Mouse (Mus musculus): ENCODE results near the gene Grn. TPM values are rescaled to one million over a fixed set of nuclear protein-coding genes. Genes with fewer than 3 reads are reported as not detected.
A peak's percentile ranks its signal among the peaks of the same experiment; 100 is the strongest.

The Grn gene
- polyA plus RNA-seq, 1 experiment from 2014 or later, result 88.9 TPM

DNA sequence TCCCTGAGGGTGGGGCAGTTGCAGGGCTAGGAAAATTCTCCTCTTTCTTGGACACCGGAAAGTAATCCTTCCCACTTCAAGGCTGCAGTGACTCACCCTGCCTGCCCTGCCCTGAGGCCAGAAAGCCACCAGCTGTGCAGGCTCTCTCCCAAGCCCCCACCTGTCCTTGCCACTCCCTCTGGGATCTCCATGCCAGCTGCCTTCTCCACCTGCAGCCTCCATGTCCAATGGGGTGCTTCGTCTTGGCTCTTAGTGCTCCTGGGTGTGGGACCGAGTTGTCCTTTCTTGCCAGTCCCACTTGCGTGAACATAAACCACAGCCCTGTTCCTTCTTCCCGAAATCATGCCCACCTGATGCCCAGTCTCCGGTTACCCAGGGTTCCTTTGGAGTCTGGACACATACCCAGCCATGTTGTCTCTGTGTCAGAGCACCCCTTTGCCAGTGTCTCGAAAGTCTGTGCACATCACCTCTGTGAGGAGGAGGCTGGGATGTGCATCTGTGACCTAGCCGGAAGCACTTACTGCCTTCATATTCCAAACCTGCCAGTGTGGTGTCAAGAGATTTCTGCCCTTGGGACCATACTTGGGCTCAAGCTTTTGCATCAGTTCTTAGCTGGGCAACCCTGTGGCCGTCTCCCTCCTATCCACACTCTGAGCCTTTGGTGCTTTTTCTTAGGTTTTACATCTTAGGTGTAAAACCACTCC lies 35.5 kb upstream of the Grn start:
- Histone ChIP-seq H3K4me3 (peak overlapping the region; percentile 65), H3K4me1 (replicated peaks) (peaks cover 62% of the 10 kb centered on the region), H3K27me3 (ENCODE audit: insufficient read depth, poor library complexity, severe bottlenecking) (peaks cover 57% of the 10 kb centered on the region), H3K36me3 (peaks cover 10% of the 10 kb centered on the region; the same call in 1 of the 2 replicates), H3K9me3 (no peaks in the 10 kb centered on the region), H3K27ac (peak overlapping the region; percentile 88)
- 78% methylated on average over 9 of the region's 9 CpGs for WGBS
- DNase-seq (ENCODE audit: low spot score), result no peak

DNA sequence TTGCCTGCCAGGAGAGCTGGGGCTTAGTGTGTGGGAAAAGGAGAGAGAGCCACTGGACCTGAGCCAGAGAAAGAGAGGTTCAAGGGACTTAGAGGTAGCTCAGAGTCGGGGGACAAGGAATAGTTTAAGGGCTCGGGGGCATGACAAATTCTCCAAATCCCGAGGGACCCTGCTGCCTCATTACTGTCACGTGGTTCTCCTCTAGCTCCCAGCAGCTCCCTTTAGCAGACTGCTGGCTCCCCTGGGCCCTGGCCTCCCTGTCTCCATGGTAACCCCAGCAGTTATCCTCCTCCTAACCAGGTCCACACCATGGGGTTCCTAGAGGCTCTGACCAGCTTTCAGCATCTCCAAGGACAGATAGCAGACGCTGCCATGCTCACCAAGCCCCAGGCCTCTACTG lies 34.9 kb upstream of the Grn start:
- peak; percentile 43 for DNase-seq (ENCODE audit: low spot score)
- Histone ChIP-seq H3K27me3 (ENCODE audit: insufficient read depth, poor library complexity, severe bottlenecking) (peaks cover 64% of the 10 kb centered on the region), H3K27ac (peak overlapping the region; percentile 88; the same call in 1 of the 2 replicates), H3K4me3 (peak overlapping the region; percentile 65), H3K9me3 (no peaks in the 10 kb centered on the region), H3K36me3 (peaks cover 15% of the 10 kb centered on the region; the same call in 1 of the 2 replicates), H3K4me1 (replicated peaks) (peaks cover 68% of the 10 kb centered on the region)
- 3% methylated on average over 5 of the region's 5 CpGs for WGBS

DNA sequence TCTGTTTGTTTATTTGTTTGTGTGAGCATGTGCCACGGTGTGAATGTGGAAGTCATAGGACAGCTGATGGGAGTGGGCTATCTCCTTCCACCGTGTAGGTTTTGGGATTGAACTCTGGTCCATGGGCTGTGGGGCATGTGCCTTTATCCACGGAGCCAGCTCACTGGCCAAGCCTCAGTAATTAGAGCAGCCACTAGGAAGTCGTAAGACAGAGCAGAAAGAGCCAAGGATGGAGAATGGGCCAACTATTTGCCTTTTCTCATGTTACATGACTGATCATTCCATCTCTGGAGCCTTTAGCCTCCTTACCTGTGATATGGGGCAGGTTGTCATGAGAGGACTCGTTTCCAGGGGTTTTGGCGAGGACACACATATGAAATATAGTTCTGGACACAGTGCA lies 33.9 kb upstream of the Grn start:
- peaks cover 74% of the 10 kb centered on the region for H3K27me3 ChIP-seq (ENCODE audit: insufficient read depth, poor library complexity, severe bottlenecking)
- no peak overlapping the region for H3K27ac ChIP-seq
- H3K9me3 ChIP-seq, result no peaks in the 10 kb centered on the region
- DNase-seq (ENCODE audit: low spot score), result no peak
- H3K4me3 ChIP-seq, result peak overlapping the region; percentile 29; the same call in 1 of the 2 replicates
- peaks cover 23% of the 10 kb centered on the region for H3K36me3 ChIP-seq
- 69% methylated on average over 6 of the region's 6 CpGs for WGBS
- peaks cover 78% of the 10 kb centered on the region for H3K4me1 ChIP-seq (replicated peaks)

DNA sequence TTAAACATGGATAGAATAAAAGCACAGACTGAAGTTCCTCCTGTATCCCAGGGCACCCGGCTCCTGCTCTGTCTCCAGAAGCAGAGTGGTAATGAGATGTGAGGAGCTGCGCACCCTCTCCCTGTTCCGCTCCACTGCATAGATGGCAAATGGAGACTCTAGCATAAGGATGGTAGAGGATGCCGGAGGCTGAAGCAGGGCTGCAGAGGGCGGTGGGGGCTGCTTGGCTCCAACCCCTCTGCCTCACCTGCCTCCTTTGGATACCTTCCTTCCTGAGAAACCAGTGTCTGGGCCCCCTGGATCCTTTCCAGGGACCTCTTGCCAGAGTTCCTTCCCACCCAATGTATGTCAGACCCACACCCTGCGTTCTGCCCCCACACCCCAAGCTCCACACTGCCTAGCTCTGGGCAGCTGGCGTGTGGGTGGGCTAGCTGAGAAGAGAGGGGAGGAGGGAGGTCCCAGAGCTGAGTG lies 33.4 kb upstream of the Grn start:
- WGBS, result 80% methylated on average over 7 of the region's 7 CpGs
- Histone ChIP-seq H3K4me3 (peak overlapping the region; percentile 29; the same call in 1 of the 2 replicates), H3K4me1 (replicated peaks) (peaks cover 78% of the 10 kb centered on the region), H3K36me3 (peaks cover 27% of the 10 kb centered on the region), H3K27me3 (ENCODE audit: insufficient read depth, poor library complexity, severe bottlenecking) (peaks cover 78% of the 10 kb centered on the region), H3K27ac (peak overlapping the region; percentile 16; the same call in 1 of the 2 replicates), H3K9me3 (no peaks in the 10 kb centered on the region)
- DNase-seq (ENCODE audit: low spot score), result no peak

DNA sequence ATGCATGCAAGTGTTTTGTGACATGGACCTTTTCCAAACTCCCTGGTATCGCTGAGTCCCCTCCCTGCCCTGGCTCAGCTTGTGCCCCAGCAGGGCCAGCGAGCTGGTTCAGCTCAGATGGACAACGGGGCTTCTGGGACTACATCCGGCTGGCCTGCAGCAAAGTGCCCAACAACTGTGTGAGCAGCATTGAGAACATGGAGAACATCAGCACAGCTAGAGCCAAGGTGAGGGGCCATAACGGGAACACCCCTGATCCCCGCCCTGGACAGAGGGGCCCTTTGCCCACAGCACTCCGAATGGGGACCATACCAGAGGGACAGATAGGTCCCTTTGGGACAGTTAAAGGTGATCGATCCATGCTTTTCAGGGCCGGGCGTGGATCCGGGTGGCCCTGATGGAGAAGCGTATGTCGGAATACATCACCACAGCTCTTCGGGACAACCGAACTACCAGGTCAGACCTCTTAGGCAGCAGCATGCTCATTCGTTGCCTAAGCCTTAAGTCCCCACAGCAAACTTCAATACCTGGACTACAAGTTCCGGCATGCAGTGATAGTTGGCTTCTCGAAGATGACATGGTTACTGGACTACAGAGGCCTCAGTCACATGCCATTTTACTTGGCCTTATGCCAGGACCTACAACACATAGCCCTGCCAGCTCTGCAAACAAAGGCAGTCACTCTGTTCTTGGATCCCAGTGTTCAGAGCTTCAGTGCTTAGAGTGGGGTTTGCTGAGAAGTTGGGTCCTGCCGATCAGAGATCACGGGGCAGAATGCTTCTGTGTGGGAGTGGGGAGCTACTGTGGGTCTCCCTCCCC lies 31.9 kb upstream of the Grn start:
- Histone ChIP-seq H3K27ac (no peak overlapping the region), H3K4me3 (no peak overlapping the region), H3K27me3 (ENCODE audit: insufficient read depth, poor library complexity, severe bottlenecking) (peaks cover 84% of the 10 kb centered on the region), H3K9me3 (no peaks in the 10 kb centered on the region), H3K36me3 (peaks cover 42% of the 10 kb centered on the region), H3K4me1 (replicated peaks) (peaks cover 76% of the 10 kb centered on the region)
- no peak for DNase-seq (ENCODE audit: low spot score)
- WGBS, result 82% methylated on average over 20 of the region's 20 CpGs

DNA sequence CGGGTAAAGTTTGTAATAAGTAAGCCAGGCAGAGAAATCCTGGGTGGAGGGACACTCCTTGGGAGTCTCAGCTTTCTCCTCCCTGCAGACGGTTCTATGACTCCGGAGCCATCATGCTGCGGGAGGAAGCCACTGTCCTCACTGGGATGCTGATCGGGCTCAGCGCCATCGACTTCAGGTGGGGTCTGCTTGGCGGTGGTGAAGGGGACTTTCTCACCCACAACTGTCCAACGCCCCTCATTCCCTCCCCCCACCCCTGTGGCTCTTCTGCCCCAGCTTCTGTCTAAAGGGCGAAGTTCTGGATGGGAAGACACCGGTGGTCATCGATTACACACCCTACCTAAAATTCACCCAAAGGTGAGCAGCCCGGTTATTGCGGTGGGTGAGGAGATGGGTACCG lies 31.0 kb upstream of the Grn start:
- Histone ChIP-seq H3K9me3 (no peaks in the 10 kb centered on the region), H3K36me3 (peaks cover 51% of the 10 kb centered on the region), H3K4me3 (peak overlapping the region; percentile 38), H3K27ac (no peak overlapping the region), H3K27me3 (ENCODE audit: insufficient read depth, poor library complexity, severe bottlenecking) (peaks cover 80% of the 10 kb centered on the region), H3K4me1 (replicated peaks) (peaks cover 67% of the 10 kb centered on the region)
- no peak for DNase-seq (ENCODE audit: low spot score)
- WGBS, result 13% methylated on average over 15 of the region's 15 CpGs

DNA sequence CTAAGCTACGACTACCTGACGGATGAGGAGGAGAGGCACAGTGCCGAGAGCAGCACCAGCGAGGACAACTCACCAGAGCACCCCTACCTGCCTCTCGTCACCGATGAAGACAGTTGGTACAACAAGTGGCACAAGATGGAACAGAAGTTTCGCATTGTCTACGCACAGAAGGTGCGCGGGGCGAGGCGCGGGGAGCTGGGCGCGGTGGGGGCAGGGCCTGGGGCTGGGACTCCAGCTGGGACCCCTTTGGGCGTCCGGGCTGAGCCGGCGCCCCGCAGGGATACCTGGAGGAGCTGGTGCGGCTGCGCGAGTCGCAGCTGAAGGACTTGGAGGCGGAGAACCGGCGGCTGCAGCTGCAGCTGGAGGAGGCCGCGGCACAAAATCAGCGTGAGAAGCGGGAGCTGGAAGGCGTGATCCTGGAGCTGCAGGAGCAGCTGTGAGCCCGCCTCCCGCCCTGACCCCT lies 30.5 kb upstream of the Grn start:
- no peak for DNase-seq (ENCODE audit: low spot score)
- peaks cover 57% of the 10 kb centered on the region for H3K36me3 ChIP-seq
- H3K27ac ChIP-seq, result 0 out of 2 replicates have a peak overlapping the region, but pooled peaks have one; percentile 24
- peaks cover 75% of the 10 kb centered on the region for H3K27me3 ChIP-seq (ENCODE audit: insufficient read depth, poor library complexity, severe bottlenecking)
- H3K4me1 ChIP-seq (replicated peaks), result peaks cover 67% of the 10 kb centered on the region
- peak overlapping the region; percentile 38 for H3K4me3 ChIP-seq
- 3% methylated on average over 34 of the region's 34 CpGs for WGBS
- no peaks in the 10 kb centered on the region for H3K9me3 ChIP-seq

DNA sequence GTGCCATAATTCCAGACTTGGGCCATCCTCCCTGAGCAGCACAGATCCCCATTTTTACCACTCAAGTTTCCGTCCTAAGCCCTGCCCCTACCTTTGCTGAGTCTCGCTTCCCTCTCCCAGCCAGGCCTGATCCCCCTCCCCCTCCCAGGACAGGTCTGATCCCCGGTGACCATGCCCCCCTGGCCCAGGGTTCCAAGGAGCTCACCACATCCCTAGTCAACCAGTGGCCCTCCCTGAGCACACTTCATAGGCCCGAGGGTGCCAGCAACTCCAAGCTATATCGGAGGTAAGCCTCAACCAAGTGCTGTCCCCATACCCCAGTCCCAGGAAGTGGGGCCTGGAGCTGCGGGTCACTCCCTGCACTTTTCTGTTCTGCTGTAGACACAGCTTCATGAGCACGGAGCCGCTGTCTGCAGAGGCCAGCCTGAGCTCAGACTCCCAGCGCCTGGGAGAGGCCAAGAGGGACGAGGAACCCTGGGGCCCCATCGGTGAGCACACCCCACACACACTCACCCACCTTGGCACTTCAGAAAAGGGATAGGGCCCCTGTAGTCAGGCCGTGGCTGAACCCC lies 29.5 kb upstream of the Grn start:
- H3K27me3 ChIP-seq (ENCODE audit: insufficient read depth, poor library complexity, severe bottlenecking), result peaks cover 66% of the 10 kb centered on the region
- H3K4me1 ChIP-seq (replicated peaks), result peaks cover 67% of the 10 kb centered on the region
- H3K27ac ChIP-seq, result no peak overlapping the region
- H3K4me3 ChIP-seq, result peak overlapping the region; percentile 14; the same call in 1 of the 2 replicates
- peaks cover 63% of the 10 kb centered on the region for H3K36me3 ChIP-seq
- DNase-seq (ENCODE audit: low spot score), result no peak
- 27% methylated on average over 12 of the region's 12 CpGs for WGBS
- H3K9me3 ChIP-seq, result no peaks in the 10 kb centered on the region

DNA sequence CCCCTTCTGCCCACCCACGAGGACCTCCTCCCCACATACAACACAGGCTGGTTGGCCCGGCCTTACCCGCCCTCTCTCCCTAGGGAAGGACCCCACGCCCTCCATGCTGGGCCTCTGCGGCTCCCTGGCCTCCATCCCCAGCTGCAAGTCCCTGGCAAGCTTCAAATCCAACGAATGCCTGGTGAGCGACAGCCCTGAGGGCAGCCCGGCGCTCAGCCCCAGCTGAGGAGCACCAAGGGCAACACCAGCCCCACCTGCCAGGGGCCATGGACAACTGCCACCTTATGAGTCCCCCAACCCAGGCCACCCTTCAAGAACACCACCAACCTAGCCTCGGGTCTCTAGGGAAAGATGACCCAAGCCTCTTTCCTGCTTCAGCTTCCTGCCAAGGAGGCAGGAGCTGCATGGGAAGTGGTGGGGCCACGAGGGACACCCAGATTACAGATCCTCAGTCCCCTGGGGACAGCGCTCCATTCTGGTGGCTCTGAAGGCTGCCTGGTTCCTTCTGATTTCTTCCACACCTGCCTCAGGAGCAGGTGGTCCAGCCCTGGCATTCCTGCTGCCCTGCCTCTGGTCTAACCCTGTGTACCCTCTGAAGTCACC lies 28.1 kb upstream of the Grn start:
- Histone ChIP-seq H3K4me3 (peak overlapping the region; percentile 14; the same call in 1 of the 2 replicates), H3K4me1 (replicated peaks) (peaks cover 67% of the 10 kb centered on the region), H3K9me3 (no peaks in the 10 kb centered on the region), H3K27ac (peak overlapping the region; percentile 62), H3K27me3 (ENCODE audit: insufficient read depth, poor library complexity, severe bottlenecking) (peaks cover 53% of the 10 kb centered on the region), H3K36me3 (peaks cover 65% of the 10 kb centered on the region)
- WGBS, result 55% methylated on average over 12 of the region's 12 CpGs
- no peak for DNase-seq (ENCODE audit: low spot score)

DNA sequence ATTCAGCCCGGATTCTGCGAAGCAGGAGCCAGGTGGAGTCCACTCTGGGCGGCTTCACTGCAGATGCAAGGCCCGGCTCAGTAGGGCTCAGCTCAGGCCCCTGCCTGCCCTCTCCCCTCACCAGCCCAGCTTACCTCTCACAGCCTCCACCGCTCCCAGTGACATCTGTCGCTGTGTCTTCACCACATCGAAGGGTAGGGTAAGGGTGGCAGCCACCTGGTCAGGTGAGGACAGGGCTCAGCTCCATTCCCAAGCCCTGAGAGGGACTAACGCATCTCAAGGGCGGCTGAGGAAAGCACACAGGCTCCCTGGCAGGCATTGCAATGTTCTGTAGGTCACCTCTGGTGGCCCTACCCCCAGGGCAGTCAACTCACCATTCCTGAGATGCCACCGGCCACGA lies 26.5 kb upstream of the Grn start:
- Histone ChIP-seq H3K36me3 (peaks cover 62% of the 10 kb centered on the region), H3K4me3 (no peak overlapping the region), H3K27me3 (ENCODE audit: insufficient read depth, poor library complexity, severe bottlenecking) (peaks cover 36% of the 10 kb centered on the region), H3K4me1 (replicated peaks) (peaks cover 70% of the 10 kb centered on the region), H3K27ac (no peak overlapping the region), H3K9me3 (no peaks in the 10 kb centered on the region)
- DNase-seq (ENCODE audit: low spot score), result no peak
- WGBS, result 89% methylated on average over 11 of the region's 11 CpGs

DNA sequence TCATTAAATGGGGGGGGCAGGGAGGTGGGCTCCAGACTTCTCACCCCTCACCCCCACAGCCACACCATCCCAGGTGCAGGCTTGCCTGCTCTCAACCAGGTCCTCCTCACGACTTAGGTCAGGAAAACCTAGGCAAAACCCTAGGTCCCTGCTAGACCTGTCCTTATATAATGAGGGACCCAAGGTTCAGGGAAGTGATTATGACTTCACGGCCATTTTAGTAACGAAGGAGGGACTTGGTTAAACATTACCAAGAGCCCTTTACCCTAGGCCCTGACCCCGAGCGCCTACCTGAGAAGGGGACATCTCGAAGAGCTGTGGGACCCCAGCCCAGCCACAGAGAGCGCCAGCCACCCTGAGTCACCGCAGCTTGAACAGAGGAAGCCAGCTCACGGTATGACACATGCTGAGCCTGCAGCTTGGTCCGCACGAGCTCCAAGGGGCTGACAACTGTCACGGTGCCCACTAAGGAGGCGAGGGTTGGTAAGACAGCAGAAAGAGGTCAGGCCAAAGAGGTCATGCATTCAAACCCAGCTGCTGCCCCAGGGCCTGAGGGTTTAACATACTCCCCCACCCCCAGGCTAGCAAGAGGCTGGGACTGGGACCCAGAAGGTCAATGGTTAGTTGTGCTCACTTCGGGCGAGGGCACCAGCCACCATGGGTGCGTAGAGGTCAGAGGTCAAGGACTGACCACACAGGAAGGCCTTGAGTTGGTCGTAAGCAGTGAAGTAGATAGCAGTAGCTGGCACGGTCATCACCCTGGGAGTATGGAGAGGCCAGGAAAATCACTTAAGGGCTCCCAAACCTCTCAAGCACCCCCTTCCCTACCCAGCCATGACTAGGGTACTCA lies 25.7 kb upstream of the Grn start:
- Histone ChIP-seq H3K4me1 (replicated peaks) (peaks cover 70% of the 10 kb centered on the region), H3K9me3 (no peaks in the 10 kb centered on the region), H3K27me3 (ENCODE audit: insufficient read depth, poor library complexity, severe bottlenecking) (peaks cover 29% of the 10 kb centered on the region), H3K36me3 (peaks cover 57% of the 10 kb centered on the region), H3K27ac (peak overlapping the region; percentile 50; the same call in 1 of the 2 replicates), H3K4me3 (peak overlapping the region; percentile 89)
- no peak for DNase-seq (ENCODE audit: low spot score)
- 77% methylated on average over 18 of the region's 18 CpGs for WGBS

Measured in hindbrain, embryonic 10.5 days (tissue).